Mouse (Mus musculus): Measurements from ENCODE around the gene Vps13d.

Gene Vps13d

GRCm38 (mm10) chr4:145219240-145219985 is 24.6 kb upstream of the Vps13d start:
- Histone ChIP-seq H3K36me3 (ENCODE audit: control insufficient read depth, insufficient read depth, low read length, poor library complexity, severe bottlenecking) (peaks cover 1% of the 10 kb centered on the region; the same call in 1 of the 2 replicates), H3K27me3 (ENCODE audit: control insufficient read depth, insufficient read depth, low read length, poor library complexity, severe bottlenecking) (no peaks in the 10 kb centered on the region)
- DNase-seq (ENCODE audit: low read depth, low spot score) = peak; percentile 67

GRCm38 (mm10) chr4:145217837-145218236 is 23.0 kb upstream of the Vps13d start:
- Histone ChIP-seq H3K27me3 (ENCODE audit: control insufficient read depth, insufficient read depth, low read length, poor library complexity, severe bottlenecking) (no peaks in the 10 kb centered on the region), H3K36me3 (ENCODE audit: control insufficient read depth, insufficient read depth, low read length, poor library complexity, severe bottlenecking) (peaks cover 1% of the 10 kb centered on the region; the same call in 1 of the 2 replicates)
- no peak for DNase-seq (ENCODE audit: low read depth, low spot score)

GRCm38 (mm10) chr4:145217046-145217445 is 22.2 kb upstream of the Vps13d start:
- Histone ChIP-seq H3K27me3 (ENCODE audit: control insufficient read depth, insufficient read depth, low read length, poor library complexity, severe bottlenecking) (no peaks in the 10 kb centered on the region), H3K36me3 (ENCODE audit: control insufficient read depth, insufficient read depth, low read length, poor library complexity, severe bottlenecking) (peaks cover 1% of the 10 kb centered on the region; the same call in 1 of the 2 replicates)
- no peak for DNase-seq (ENCODE audit: low read depth, low spot score)

- Histone ChIP-seq H3K27me3 (ENCODE audit: control insufficient read depth, insufficient read depth, low read length, poor library complexity, severe bottlenecking) (no peaks in the 10 kb centered on the region), H3K36me3 (ENCODE audit: control insufficient read depth, insufficient read depth, low read length, poor library complexity, severe bottlenecking) (peaks cover 1% of the 10 kb centered on the region; the same call in 1 of the 2 replicates)
- no peak for DNase-seq (ENCODE audit: low read depth, low spot score)
These were observed 20.6 kb upstream of the Vps13d start for GRCm38 (mm10) chr4:145215396-145215795.

- peaks cover 1% of the 10 kb centered on the region; the same call in 1 of the 2 replicates for H3K36me3 ChIP-seq (ENCODE audit: control insufficient read depth, insufficient read depth, low read length, poor library complexity, severe bottlenecking)
- DNase-seq (ENCODE audit: low read depth, low spot score) = no peak
- no peaks in the 10 kb centered on the region for H3K27me3 ChIP-seq (ENCODE audit: control insufficient read depth, insufficient read depth, low read length, poor library complexity, severe bottlenecking)
These were observed 20.0 kb upstream of the Vps13d start for GRCm38 (mm10) chr4:145214786-145215174.

GRCm38 (mm10) chr4:145213999-145214785 is 19.4 kb upstream of the Vps13d start:
- Histone ChIP-seq H3K27me3 (ENCODE audit: control insufficient read depth, insufficient read depth, low read length, poor library complexity, severe bottlenecking) (no peaks in the 10 kb centered on the region), H3K36me3 (ENCODE audit: control insufficient read depth, insufficient read depth, low read length, poor library complexity, severe bottlenecking) (peaks cover 1% of the 10 kb centered on the region; the same call in 1 of the 2 replicates)
- peak; percentile 89 for DNase-seq (ENCODE audit: low read depth, low spot score)

- peaks cover 1% of the 10 kb centered on the region; the same call in 1 of the 2 replicates for H3K36me3 ChIP-seq (ENCODE audit: control insufficient read depth, insufficient read depth, low read length, poor library complexity, severe bottlenecking)
- no peaks in the 10 kb centered on the region for H3K27me3 ChIP-seq (ENCODE audit: control insufficient read depth, insufficient read depth, low read length, poor library complexity, severe bottlenecking)
- peak; percentile 27 for DNase-seq (ENCODE audit: low read depth, low spot score)
These were observed 16.3 kb upstream of the Vps13d start for GRCm38 (mm10) chr4:145211076-145211475.

- Histone ChIP-seq H3K27me3 (ENCODE audit: control insufficient read depth, insufficient read depth, low read length, poor library complexity, severe bottlenecking) (no peaks in the 10 kb centered on the region), H3K36me3 (ENCODE audit: control insufficient read depth, insufficient read depth, low read length, poor library complexity, severe bottlenecking) (peaks cover 1% of the 10 kb centered on the region; the same call in 1 of the 2 replicates)
- DNase-seq (ENCODE audit: low read depth, low spot score) = peak; percentile 24
These were observed 15.8 kb upstream of the Vps13d start for GRCm38 (mm10) chr4:145210564-145210963.

GRCm38 (mm10) chr4:145209690-145210088 is 14.9 kb upstream of the Vps13d start:
- no peaks in the 10 kb centered on the region for H3K36me3 ChIP-seq (ENCODE audit: control insufficient read depth, insufficient read depth, low read length, poor library complexity, severe bottlenecking)
- no peak for DNase-seq (ENCODE audit: low read depth, low spot score)
- H3K27me3 ChIP-seq (ENCODE audit: control insufficient read depth, insufficient read depth, low read length, poor library complexity, severe bottlenecking) = no peaks in the 10 kb centered on the region

GRCm38 (mm10) chr4:145209076-145209689 is 14.4 kb upstream of the Vps13d start:
- DNase-seq (ENCODE audit: low read depth, low spot score) = peak; percentile 23
- Histone ChIP-seq H3K36me3 (ENCODE audit: control insufficient read depth, insufficient read depth, low read length, poor library complexity, severe bottlenecking) (no peaks in the 10 kb centered on the region), H3K27me3 (ENCODE audit: control insufficient read depth, insufficient read depth, low read length, poor library complexity, severe bottlenecking) (no peaks in the 10 kb centered on the region)

GRCm38 (mm10) chr4:145207718-145208371 is 13.0 kb upstream of the Vps13d start:
- no peaks in the 10 kb centered on the region for H3K27me3 ChIP-seq (ENCODE audit: control insufficient read depth, insufficient read depth, low read length, poor library complexity, severe bottlenecking)
- DNase-seq (ENCODE audit: low read depth, low spot score) = no peak

GRCm38 (mm10) chr4:145204779-145205178 is 10.0 kb upstream of the Vps13d start:
- H3K27me3 ChIP-seq (ENCODE audit: control insufficient read depth, insufficient read depth, low read length, poor library complexity, severe bottlenecking) = no peaks in the 10 kb centered on the region
- no peak for DNase-seq (ENCODE audit: low read depth, low spot score)
- H3K36me3 ChIP-seq (ENCODE audit: control insufficient read depth, insufficient read depth, low read length, poor library complexity, severe bottlenecking) = no peaks in the 10 kb centered on the region

More at GRCm38 (mm10) chr4:145207718-145208371, 13.0 kb upstream of the Vps13d start:
- no peaks in the 10 kb centered on the region for H3K36me3 ChIP-seq (ENCODE audit: control insufficient read depth, insufficient read depth, low read length, poor library complexity, severe bottlenecking)

- no peak for DNase-seq (ENCODE audit: low read depth, low spot score)
- no peaks in the 10 kb centered on the region for H3K36me3 ChIP-seq (ENCODE audit: control insufficient read depth, insufficient read depth, low read length, poor library complexity, severe bottlenecking)
These were observed 8.5 kb upstream of the Vps13d start for GRCm38 (mm10) chr4:145203305-145203704.

GRCm38 (mm10) chr4:145201424-145201823 is 6.6 kb upstream of the Vps13d start:
- no peak for DNase-seq (ENCODE audit: low read depth, low spot score)
- H3K27me3 ChIP-seq (ENCODE audit: control insufficient read depth, insufficient read depth, low read length, poor library complexity, severe bottlenecking) = no peaks in the 10 kb centered on the region

More at GRCm38 (mm10) chr4:145203305-145203704, 8.5 kb upstream of the Vps13d start:
- no peaks in the 10 kb centered on the region for H3K27me3 ChIP-seq (ENCODE audit: control insufficient read depth, insufficient read depth, low read length, poor library complexity, severe bottlenecking)

More at GRCm38 (mm10) chr4:145201424-145201823, 6.6 kb upstream of the Vps13d start:
- no peaks in the 10 kb centered on the region for H3K36me3 ChIP-seq (ENCODE audit: control insufficient read depth, insufficient read depth, low read length, poor library complexity, severe bottlenecking)

Measured in splenic B cell, adult 2 months (primary cell).